Mouse (Mus musculus): ENCODE measurements around the gene Scpep1. TPM values are rescaled to one million over a fixed set of nuclear protein-coding genes. Genes with fewer than 3 reads are reported as not detected.
"Not testable (repeated sequence)": the region's sequence is repeated elsewhere in the genome, so short reads cannot be mapped to it uniquely, and the experiment has no call there.

The Scpep1 gene
- total RNA-seq, 2 experiments from 2014 or later: 22.1 to 25.2 TPM

GRCm38 (mm10) chr11:88934089-88935000 is 20.9 kb downstream of the Scpep1 start:
- no peak for DNase-seq

GRCm38 (mm10) chr11:88933030-88933429 is 22.2 kb downstream of the Scpep1 start:
- intact Hi-C loops (cut with DNase I): no loop called here

More at GRCm38 (mm10) chr11:88934089-88935000, 20.9 kb downstream of the Scpep1 start:
- intact Hi-C loops (cut with DNase I): no loop called here

GRCm38 (mm10) chr11:88931692-88932530 is 23.4 kb downstream of the Scpep1 start:
- intact Hi-C loops (cut with DNase I): no loop called here
- DNase-seq: no peak

More at GRCm38 (mm10) chr11:88933030-88933429, 22.2 kb downstream of the Scpep1 start:
- no peak for DNase-seq

GRCm38 (mm10) chr11:88926566-88926965 is 28.7 kb downstream of the Scpep1 start:
- intact Hi-C loops (cut with DNase I): no loop called here

DNA sequence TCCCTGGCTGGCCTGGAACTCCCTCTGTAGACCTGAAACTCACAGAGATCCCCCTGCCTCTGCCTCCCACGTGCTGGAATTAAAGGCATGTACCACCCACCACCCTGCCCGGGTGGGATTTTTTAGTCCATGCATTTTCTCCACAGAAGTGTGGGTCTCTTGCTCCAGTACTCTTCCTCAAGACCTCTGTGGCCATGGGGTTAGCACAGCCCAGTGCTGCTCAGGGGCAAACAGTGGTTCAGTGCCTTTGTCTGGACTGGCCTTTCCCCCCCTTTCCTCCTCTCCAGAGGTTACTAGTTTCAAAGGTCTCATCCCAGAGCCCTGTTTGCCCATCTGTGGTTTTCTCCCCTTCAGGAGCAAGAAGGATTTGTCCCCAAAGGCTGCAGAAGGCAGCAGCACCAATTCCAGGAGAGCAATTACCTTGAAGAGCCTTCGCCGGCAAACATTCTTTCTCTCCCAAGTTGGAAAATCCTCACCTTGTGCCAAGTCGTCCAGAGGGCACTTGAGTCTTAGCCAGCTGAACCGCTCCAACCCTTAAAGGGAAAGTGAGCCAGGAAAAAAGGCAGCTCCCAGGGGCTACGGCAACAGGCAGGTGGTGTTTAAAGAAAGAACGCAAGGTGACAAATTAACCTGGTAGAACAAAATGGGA is 45.8 kb downstream of the Scpep1 start:
- DNase-seq: peak; percentile 51 to 78
- intact Hi-C loops (cut with DNase I): loop anchor here (5.0 kb wide), 1 partner anchor 48 kb away; the partner anchor contains the start of gene Scpep1

More at GRCm38 (mm10) chr11:88926566-88926965, 28.7 kb downstream of the Scpep1 start:
- no peak for DNase-seq

DNA sequence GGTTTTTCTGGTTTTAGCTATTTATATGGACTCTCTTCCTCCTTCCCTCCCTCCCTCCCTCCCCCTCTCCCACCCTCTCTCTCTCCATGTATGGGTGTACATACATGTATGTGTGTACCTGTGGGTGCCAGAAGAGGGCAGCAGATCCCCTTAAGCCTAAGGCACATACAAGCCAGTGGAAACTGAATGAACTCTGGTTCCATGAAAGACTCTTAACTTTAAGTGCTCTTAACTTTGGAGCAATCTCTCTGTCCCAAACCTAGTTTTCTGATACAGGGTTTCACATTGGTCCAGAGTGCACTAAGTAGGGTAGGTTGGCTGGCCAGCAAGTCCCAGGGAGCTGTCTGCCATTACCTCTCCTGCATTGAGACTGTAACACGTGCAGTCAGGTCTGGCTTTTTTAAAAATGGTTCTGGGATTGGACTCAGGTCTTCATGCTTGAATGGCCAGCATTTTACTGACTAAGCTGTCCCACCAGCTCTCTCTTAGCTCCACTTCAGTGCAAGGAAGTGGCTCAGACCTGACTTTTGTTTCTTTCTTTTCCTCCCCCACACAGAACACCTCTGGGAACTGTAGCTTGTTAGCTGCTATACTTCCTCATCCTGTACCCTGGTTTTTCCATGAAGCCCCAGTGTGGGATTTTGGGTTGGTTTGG is 46.6 kb downstream of the Scpep1 start:
- peak; percentile 62 to 75 for DNase-seq
- intact Hi-C loops (cut with DNase I): loop anchor here (1.0 to 5.0 kb wide), 2 partner anchors 49 to 60 kb away; partner anchors contain the start of gene Scpep1

GRCm38 (mm10) chr11:88907886-88908285 is 47.4 kb downstream of the Scpep1 start:
- intact Hi-C loops (cut with DNase I): loop anchor here (1.0 to 5.0 kb wide), 2 partner anchors 49 to 60 kb away; partner anchors contain the start of gene Scpep1
- no peak for DNase-seq

DNA sequence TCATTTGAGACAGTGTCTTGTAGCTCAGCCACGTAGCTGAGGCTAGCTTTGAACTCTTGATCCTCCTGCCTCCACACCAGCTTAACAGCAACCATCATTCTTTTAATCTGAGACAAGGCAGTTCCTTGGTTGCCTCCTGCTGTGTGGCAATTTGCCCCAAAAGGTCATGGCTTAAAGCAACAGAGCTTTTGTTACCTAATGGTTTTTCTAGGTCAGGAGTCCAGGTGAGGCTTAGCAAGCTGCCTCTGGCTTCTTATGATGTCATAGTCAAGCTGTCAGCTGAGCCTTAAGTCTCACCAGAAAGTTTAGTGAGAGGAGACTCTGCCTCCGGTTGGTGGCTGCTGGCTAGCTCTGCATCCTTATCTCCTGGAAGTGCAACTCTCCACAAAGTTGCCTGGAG is 49.6 kb downstream of the Scpep1 start:
- intact Hi-C loops (cut with DNase I): loop anchor here (5.0 kb wide), 1 partner anchor 52 kb away; the partner anchor contains the start of gene Scpep1
- DNase-seq: no peak

GRCm38 (mm10) chr11:88904080-88904479 is 51.2 kb downstream of the Scpep1 start:
- DNase-seq: no peak
- intact Hi-C loops (cut with DNase I): no loop called here

GRCm38 (mm10) chr11:88902762-88903161 is 52.5 kb downstream of the Scpep1 start:
- no peak for DNase-seq
- intact Hi-C loops (cut with DNase I): loop anchor here (2.0 kb wide), 1 partner anchor 38 kb away; the partner anchor contains the start of gene Akap1

- DNase-seq: peak; percentile 38 to 46
- intact Hi-C loops (cut with DNase I): no loop called here
Observed at GRCm38 (mm10) chr11:88901341-88901802, 53.9 kb downstream of the Scpep1 start.

DNA sequence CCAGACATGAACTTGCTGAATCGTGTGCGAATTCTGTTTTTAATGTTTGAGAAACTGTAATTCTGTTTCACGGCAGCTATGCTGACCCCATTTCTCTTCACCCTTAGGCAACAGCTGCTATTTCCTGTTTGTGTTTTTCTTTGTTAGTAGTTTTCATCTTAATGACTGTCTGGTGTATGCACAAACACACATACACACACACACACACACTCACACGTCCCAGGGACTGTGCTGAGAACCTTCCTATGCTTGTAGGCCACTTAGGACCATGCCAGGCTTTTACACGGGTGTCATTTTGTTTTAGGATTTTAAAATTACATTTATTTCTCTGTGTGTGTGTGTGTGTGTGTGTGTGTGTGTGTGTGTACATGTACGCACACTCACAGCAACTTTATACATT is 55.7 kb downstream of the Scpep1 start:
- no peak for DNase-seq
- intact Hi-C loops (cut with DNase I): no loop called here

- DNase-seq: no peak
- intact Hi-C loops (cut with DNase I): loop anchor here (1.0 kb wide), 1 partner anchor 13 kb away; no protein-coding TSS in a partner anchor
Observed at GRCm38 (mm10) chr11:88898380-88898763, 56.9 kb downstream of the Scpep1 start.

- no peak for DNase-seq
- intact Hi-C loops (cut with DNase I): loop anchor here (1.0 kb wide), 1 partner anchor 13 kb away; no protein-coding TSS in a partner anchor
Observed at GRCm38 (mm10) chr11:88897624-88898379, 57.5 kb downstream of the Scpep1 start.

DNA sequence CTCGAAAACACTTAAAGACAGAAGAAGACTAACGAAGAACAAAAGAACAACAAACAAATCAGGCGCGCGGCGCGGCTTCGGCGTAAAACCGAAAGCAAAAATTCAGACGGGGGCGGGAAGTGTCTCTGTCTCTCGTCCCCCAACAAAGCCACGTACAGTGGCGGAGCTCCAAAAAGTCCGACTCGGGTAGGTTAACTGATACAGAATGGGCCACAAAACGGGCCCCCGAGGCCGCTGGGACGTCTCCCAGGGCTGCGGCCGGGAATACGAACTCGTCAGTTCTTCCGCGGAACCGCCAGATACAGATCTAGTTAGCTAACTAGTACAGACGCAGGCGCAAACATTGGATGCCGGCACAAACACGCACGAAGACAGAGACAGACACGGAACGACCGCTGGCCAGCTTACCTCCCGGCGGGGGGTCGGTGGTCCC is 59.4 kb downstream of the Scpep1 start:
- DNase-seq; intact Hi-C loops (cut with DNase I): not testable (repeated sequence)

DNA sequence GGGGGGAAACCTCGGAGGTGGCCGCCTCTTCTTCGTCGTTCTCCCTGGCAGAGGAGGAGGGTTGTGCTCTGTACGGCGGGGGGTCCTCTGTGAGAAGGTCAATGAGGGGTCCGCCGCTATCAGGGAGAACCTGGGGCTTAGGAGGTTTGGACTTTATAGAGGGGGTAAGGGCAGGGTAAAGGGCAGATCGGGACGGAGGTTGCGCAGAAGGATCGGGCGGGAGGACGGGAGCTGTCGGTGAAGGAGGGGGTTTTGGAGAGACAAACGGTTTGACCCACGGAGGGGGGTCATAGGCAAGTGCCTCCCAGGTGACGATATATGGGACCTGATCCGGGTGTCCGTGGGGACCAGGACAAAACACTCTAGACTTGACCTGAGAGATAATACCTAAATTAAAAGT is 60.0 kb downstream of the Scpep1 start:
- intact Hi-C loops (cut with DNase I); DNase-seq: not testable (repeated sequence)

GRCm38 (mm10) chr11:88894279-88894678 is 61.0 kb downstream of the Scpep1 start:
- intact Hi-C loops (cut with DNase I); DNase-seq: not testable (repeated sequence)

DNA sequence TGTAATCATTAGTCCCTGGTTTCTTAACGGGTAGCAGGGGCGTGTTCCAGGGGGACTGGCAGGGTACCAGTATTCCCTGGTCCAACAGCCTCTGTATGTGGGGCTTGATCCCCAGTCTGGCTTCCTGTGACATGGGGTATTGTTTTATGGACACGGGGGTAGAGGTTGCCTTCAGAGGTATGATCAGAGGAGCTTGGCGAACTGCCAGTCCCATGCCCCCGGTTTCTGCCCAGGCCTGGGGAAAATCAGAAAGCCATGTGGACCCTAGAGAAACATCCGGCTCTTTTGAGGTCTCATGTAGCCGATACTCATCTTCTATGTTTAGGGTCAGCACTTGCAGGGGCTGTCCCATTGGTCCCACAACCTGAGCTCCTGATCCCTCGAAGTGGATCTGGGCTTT is 61.8 kb downstream of the Scpep1 start:
- intact Hi-C loops (cut with DNase I); DNase-seq: not testable (repeated sequence)

All from heart, postnatal 14 days (tissue).